Mouse (Mus musculus): ENCODE measurements at regions not wholly inside any gene's neighbourhood (a gene's known extent, or its start where the extent isn't known, plus 50 kb on each side); places are given as distances from the start of the nearest gene placed in this dataset.

DNA sequence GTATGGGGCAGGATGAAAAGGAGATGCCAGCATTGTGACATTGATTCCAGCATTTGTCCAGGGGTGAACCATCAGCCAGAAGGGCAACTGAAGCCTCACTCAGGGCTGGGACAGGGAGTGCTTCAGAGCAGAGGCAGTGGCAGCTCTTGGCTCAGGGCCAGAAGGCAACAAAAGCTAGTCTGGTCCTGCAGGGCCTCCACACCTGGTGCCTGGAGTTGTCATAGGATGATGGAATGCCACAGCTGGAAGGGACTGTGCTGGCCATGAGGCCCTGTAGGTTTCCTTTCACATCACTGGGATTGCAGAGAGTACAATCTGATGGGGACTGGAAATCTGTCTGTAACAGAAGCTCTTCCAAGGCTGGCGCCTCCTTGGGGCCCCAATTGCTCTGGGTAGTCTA lies 164.9 kb downstream of the Mex3b start:
- H3K27me3 ChIP-seq = peaks cover 4% of the 10 kb centered on the region; the same call in 1 of the 2 replicates
- H3K9ac ChIP-seq (replicated peaks) = no peak overlapping the region
- ATAC-seq (ENCODE audit: low FRiP score, low read depth) = no peak
- no peaks in the 10 kb centered on the region for H3K36me3 ChIP-seq
- no peaks in the 10 kb centered on the region for H3K9me3 ChIP-seq
- peaks cover 10% of the 10 kb centered on the region for H3K4me1 ChIP-seq
- H3K4me2 ChIP-seq (replicated peaks) = no peak overlapping the region
- no peak overlapping the region for H3K4me3 ChIP-seq
- 95% methylated on average over 1 of the region's 1 CpGs for WGBS
- no peak overlapping the region for H3K27ac ChIP-seq (replicated peaks)

DNA sequence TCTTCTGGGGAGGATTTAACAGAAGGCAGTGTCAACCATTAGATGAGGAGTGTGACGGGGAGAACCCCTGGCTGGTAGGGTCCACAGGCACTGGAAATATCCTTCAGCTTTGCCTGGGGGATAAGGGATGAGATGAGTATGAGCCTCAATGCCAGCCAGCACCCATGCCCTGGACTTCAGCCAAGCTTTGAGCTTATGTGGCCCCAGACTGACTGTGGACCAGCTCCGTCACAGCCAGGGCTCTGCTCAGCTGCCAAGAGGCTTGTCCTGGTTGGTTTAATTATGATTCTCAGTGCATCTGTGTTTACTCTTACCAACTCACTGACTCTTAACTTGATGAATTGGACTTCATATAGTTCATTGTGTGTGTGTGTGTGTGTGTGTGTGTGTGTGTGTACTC lies 165.8 kb downstream of the Mex3b start:
- H3K36me3 ChIP-seq = no peaks in the 10 kb centered on the region
- WGBS = 83% methylated on average over 2 of the region's 2 CpGs

DNA sequence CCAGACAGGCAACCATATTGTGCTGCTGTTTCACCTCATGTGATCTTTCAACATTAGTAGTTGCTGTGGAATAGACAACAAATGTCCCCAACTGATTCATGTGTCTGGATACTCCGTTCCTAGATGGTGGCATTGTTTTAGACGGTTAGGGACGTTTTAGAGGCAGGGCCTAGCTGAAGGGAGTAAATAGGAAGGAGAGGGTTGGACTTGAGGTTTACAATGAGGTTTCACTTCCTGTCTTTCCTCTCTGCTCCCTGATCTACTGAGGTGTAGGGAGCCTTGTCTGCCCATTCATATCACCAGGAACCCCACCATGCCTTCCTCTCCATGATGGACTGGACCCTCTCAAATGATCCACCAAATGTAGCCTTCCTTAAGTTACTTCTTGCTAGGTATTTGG lies 168.1 kb downstream of the Mex3b start:
- WGBS = 96% methylated on average over 3 of the region's 3 CpGs
- Histone ChIP-seq H3K4me2 (replicated peaks) (no peak overlapping the region), H3K4me1 (peaks cover 21% of the 10 kb centered on the region), H3K9ac (replicated peaks) (no peak overlapping the region), H3K27me3 (peaks cover 11% of the 10 kb centered on the region; the same call in 1 of the 2 replicates), H3K9me3 (no peaks in the 10 kb centered on the region), H3K4me3 (no peak overlapping the region), H3K36me3 (no peaks in the 10 kb centered on the region), H3K27ac (replicated peaks) (no peak overlapping the region)
- ATAC-seq (ENCODE audit: low FRiP score, low read depth) = no peak

More for the DNA sequence above, 165.8 kb downstream of the Mex3b start:
- no peak overlapping the region for H3K27ac ChIP-seq (replicated peaks)
- no peak for ATAC-seq (ENCODE audit: low FRiP score, low read depth)
- no peaks in the 10 kb centered on the region for H3K9me3 ChIP-seq
- H3K4me2 ChIP-seq (replicated peaks) = no peak overlapping the region
- no peak overlapping the region for H3K9ac ChIP-seq (replicated peaks)
- H3K4me3 ChIP-seq = no peak overlapping the region
- H3K27me3 ChIP-seq = peaks cover 4% of the 10 kb centered on the region; the same call in 1 of the 2 replicates
- H3K4me1 ChIP-seq = peaks cover 18% of the 10 kb centered on the region

DNA sequence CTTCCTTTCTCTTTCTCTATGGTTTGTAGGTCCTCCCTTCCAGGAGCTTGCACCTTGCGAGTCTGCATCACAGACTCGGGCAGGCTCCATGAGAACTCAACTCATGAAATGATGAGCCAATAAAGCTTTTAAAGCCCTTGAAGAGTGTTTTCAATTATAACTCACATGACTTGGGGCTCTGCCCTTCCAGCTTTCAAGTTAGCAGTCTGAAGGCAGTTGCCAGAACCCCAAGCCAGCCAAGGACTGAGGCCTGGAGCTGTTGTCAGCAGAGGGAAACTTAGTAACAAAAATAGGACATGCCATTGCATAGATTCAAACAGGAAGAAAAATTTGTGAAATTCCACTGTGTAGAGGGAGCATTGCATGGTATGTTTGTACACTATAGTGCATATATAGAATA lies 169.3 kb downstream of the Mex3b start:
- 17% methylated on average over 2 of the region's 2 CpGs for WGBS
- H3K27me3 ChIP-seq = peaks cover 11% of the 10 kb centered on the region; the same call in 1 of the 2 replicates
- no peak overlapping the region for H3K4me3 ChIP-seq
- no peak for ATAC-seq (ENCODE audit: low FRiP score, low read depth)
- no peaks in the 10 kb centered on the region for H3K36me3 ChIP-seq
- peaks cover 21% of the 10 kb centered on the region for H3K4me1 ChIP-seq
- no peaks in the 10 kb centered on the region for H3K9me3 ChIP-seq
- H3K27ac ChIP-seq (replicated peaks) = no peak overlapping the region
- H3K9ac ChIP-seq (replicated peaks) = no peak overlapping the region
- H3K4me2 ChIP-seq (replicated peaks) = no peak overlapping the region

DNA sequence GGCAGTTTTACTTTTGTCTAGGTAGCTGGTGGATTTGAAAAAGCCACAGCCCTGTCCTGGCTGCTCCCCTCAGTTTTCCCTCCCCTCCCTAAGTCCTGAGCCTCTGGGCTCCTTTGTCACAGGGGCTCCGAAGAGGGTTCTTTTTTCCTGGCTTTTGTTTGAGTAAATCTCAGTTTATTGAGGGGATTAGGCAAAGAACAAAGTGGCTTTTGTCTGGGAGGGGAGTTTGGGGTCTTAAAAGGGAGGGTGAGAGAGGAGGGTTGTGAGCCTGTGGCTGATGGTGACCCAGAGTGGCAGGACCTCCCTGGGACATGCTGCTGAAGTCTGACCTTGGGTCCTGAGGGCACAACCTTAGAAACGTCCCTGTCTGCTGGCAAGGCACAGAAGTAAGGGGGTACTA lies 170.0 kb downstream of the Mex3b start:
- Histone ChIP-seq H3K36me3 (no peaks in the 10 kb centered on the region), H3K9me3 (no peaks in the 10 kb centered on the region), H3K4me3 (no peak overlapping the region), H3K4me2 (replicated peaks) (no peak overlapping the region; the same call in 1 of the 2 replicates), H3K4me1 (peaks cover 18% of the 10 kb centered on the region), H3K27me3 (peaks cover 11% of the 10 kb centered on the region; the same call in 1 of the 2 replicates), H3K27ac (replicated peaks) (peak overlapping the region; percentile 52; the same call in 1 of the 2 replicates), H3K9ac (replicated peaks) (no peak overlapping the region)
- WGBS = 2% methylated on average over 2 of the region's 2 CpGs
- peak; percentile 90 for ATAC-seq (ENCODE audit: low FRiP score, low read depth)

DNA sequence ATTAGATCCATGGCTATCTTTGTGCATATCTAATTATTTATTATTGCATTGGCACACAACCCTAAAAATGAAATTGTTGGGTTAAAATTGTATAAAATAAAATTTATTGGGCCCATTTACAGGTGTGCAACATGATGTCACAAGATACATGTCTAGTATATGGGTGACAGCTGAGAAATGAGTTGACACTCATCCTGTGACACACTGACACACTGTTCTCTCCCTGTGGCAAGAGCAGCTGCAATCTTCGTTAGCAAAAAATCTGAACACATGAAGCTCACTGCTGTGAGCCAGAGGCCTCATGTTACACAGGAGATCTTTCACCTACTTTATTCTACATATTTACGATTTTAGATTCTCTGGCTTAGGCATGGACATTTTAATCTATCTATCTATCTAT lies 170.6 kb downstream of the Mex3b start:
- no peak overlapping the region for H3K27ac ChIP-seq (replicated peaks)
- H3K9me3 ChIP-seq = no peaks in the 10 kb centered on the region
- H3K9ac ChIP-seq (replicated peaks) = no peak overlapping the region
- H3K4me1 ChIP-seq = peaks cover 17% of the 10 kb centered on the region
- 49% methylated on average over 2 of the region's 2 CpGs for WGBS
- H3K4me3 ChIP-seq = no peak overlapping the region
- H3K27me3 ChIP-seq = peaks cover 9% of the 10 kb centered on the region; the same call in 1 of the 2 replicates
- ATAC-seq (ENCODE audit: low FRiP score, low read depth) = 0 out of 2 replicates have a peak, but pooled peaks have one; percentile 24
- H3K36me3 ChIP-seq = no peaks in the 10 kb centered on the region
- no peak overlapping the region for H3K4me2 ChIP-seq (replicated peaks)

DNA sequence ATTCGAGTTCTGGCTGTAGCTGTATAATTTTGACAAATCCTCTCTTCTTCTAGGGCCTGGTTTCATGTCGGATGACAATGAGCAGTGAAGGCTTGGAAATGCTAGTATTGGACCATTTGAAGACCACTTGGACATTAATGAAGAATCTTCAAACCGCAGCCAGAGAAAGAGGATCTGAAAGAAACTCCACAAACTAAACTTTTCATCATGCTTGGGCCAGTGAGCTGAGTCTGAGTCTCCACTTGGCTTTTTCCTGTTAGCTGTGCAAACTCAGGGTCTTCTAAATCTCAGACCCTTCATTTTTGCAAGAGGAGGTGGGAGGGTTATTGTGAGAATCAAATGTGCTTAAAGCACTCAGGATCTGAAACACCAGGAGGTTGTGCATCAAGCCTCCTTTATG lies 176.6 kb downstream of the Mex3b start:
- Histone ChIP-seq H3K9me3 (no peaks in the 10 kb centered on the region), H3K4me3 (no peak overlapping the region), H3K4me1 (no peaks in the 10 kb centered on the region), H3K27ac (replicated peaks) (no peak overlapping the region), H3K36me3 (no peaks in the 10 kb centered on the region), H3K9ac (replicated peaks) (no peak overlapping the region), H3K4me2 (replicated peaks) (no peak overlapping the region), H3K27me3 (no peaks in the 10 kb centered on the region)
- ATAC-seq (ENCODE audit: low FRiP score, low read depth) = no peak
- 91% methylated on average over 3 of the region's 3 CpGs for WGBS

DNA sequence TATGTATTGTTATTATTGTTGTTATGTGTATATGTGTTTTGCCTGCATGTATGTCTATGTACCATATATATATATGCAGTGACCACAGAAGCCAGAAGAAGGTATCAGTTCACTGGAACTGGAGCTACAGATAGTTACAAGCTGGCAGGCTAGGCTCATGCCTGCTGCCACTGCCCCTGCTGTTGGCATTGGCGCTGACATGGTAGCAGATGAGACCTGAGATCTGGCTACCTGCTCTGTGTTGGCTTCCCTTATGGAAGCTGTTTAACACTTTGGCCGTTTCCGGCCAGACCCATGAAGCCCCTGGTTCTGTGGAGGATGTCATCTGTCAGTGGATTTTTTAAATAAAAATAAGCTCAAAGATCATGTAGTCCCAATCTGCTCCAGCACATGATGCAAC lies 178.1 kb downstream of the Mex3b start:
- ATAC-seq (ENCODE audit: low FRiP score, low read depth) = no peak
- Histone ChIP-seq H3K27ac (replicated peaks) (no peak overlapping the region), H3K27me3 (no peaks in the 10 kb centered on the region), H3K4me2 (replicated peaks) (no peak overlapping the region), H3K4me1 (peaks cover 4% of the 10 kb centered on the region; the same call in 1 of the 2 replicates), H3K4me3 (no peak overlapping the region), H3K36me3 (no peaks in the 10 kb centered on the region), H3K9me3 (no peaks in the 10 kb centered on the region), H3K9ac (replicated peaks) (no peak overlapping the region)
- WGBS = 92% methylated on average over 3 of the region's 3 CpGs

DNA sequence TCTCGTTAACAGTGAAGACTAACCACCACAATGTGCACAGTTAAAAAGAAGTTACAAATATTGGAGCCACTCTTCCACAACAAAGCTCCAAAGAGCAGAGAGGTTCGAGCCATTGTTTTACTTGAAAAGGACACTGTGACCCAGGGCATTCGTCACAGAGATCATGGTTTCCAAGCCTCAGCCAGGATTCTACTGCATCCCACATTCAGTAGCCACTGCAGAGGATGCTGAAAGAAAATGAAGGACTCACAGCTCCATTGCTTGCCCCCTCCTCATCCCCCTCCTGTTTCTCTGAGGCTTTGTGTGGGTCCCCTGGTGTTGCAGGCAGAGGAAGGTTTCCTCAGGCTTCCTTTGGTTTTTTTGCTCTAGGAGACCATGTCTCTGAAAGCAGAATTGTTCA lies 182.9 kb downstream of the Mex3b start:
- H3K4me1 ChIP-seq = peaks cover 4% of the 10 kb centered on the region; the same call in 1 of the 2 replicates
- no peak overlapping the region for H3K9ac ChIP-seq (replicated peaks)
- H3K4me3 ChIP-seq = no peak overlapping the region
- H3K27ac ChIP-seq (replicated peaks) = 0 out of 2 replicates have a peak overlapping the region, but pooled peaks have one; percentile 3
- no peak overlapping the region for H3K4me2 ChIP-seq (replicated peaks)
- WGBS = 16% methylated on average over 3 of the region's 3 CpGs
- H3K36me3 ChIP-seq = no peaks in the 10 kb centered on the region
- H3K9me3 ChIP-seq = no peaks in the 10 kb centered on the region
- ATAC-seq (ENCODE audit: low FRiP score, low read depth) = peak; percentile 71
- H3K27me3 ChIP-seq = no peaks in the 10 kb centered on the region

DNA sequence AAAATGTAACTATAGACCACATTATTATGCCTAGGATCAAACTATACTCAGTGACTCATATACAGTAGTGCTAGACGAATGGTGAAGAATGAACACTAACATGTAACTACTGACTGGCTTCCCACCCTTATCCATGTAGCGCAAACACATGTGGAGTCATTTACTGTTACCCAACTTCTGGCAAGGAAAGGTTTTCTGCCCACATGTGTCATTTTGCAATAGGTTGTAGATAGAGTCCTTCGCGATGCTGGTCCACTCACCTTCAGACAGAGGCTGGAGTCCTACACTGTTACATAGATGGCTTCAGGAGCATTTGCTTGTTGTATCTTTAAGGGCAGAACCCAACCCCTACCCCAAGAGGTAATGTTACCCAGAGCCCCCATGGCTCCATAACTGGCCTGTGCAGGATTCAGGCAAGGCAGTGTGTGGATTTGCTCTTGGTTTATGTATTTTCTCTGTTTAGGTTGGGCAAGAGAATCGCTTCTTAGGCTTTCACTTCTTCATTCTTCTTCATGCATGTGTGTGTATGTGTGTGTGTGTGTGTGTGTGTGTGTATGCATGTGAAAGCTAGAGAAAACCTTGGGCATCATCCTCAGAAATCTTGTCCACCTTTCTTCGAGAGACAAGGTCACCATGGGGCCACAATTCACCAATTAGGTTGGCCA lies 183.8 kb downstream of the Mex3b start:
- Histone ChIP-seq H3K27me3 (no peaks in the 10 kb centered on the region), H3K9me3 (no peaks in the 10 kb centered on the region), H3K27ac (replicated peaks) (no peak overlapping the region), H3K36me3 (no peaks in the 10 kb centered on the region), H3K9ac (replicated peaks) (no peak overlapping the region), H3K4me1 (peaks cover 4% of the 10 kb centered on the region; the same call in 1 of the 2 replicates), H3K4me2 (replicated peaks) (no peak overlapping the region), H3K4me3 (no peak overlapping the region)
- no peak for ATAC-seq (ENCODE audit: low FRiP score, low read depth)
- 97% methylated on average over 6 of the region's 6 CpGs for WGBS

DNA sequence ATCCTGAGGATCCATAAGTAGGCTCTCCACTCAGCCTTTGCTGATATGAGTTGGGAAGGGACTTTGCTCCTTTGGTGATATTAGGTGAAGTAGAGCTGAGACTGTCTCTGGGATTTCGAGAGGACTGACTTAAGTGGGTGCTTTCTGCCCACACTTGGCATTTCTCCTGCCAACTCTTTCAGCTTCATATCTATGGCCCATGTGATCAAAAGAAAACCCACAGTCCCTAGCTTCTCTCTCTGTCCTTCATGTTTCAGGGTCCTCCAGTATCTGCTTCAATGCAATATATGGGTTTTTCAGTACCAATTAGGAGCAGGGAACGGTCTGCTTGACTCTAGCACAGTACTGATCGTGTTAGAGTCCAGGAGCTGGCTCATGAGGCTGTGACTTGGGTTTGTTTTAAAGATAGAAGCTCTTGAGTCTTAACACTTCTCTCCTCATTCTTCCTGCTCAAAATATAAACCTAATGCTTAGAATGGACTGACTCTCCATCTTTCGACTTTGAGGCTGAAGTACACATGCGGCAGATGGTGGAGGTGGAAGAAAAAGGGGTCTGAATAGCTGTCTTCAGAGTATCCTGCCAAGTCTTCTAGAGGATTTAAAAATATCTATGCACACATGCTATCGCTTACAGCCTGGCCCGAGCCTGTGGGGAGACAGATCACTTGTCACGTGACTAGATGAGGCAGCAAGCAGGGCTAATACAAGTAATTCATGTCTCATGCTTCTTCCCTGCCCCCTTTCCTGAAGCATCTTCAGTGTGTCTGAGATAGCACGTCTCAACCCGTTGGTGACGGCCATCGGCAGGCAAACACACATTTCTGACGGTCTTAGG lies 189.2 kb downstream of the Mex3b start:
- no peak overlapping the region for H3K4me2 ChIP-seq (replicated peaks)
- no peak for ATAC-seq (ENCODE audit: low FRiP score, low read depth)
- no peaks in the 10 kb centered on the region for H3K27me3 ChIP-seq
- H3K36me3 ChIP-seq = no peaks in the 10 kb centered on the region
- H3K4me3 ChIP-seq = no peak overlapping the region
- no peaks in the 10 kb centered on the region for H3K9me3 ChIP-seq
- H3K27ac ChIP-seq (replicated peaks) = no peak overlapping the region
- H3K4me1 ChIP-seq = peaks cover 3% of the 10 kb centered on the region; the same call in 1 of the 2 replicates
- WGBS = 91% methylated on average over 13 of the region's 13 CpGs
- H3K9ac ChIP-seq (replicated peaks) = no peak overlapping the region

DNA sequence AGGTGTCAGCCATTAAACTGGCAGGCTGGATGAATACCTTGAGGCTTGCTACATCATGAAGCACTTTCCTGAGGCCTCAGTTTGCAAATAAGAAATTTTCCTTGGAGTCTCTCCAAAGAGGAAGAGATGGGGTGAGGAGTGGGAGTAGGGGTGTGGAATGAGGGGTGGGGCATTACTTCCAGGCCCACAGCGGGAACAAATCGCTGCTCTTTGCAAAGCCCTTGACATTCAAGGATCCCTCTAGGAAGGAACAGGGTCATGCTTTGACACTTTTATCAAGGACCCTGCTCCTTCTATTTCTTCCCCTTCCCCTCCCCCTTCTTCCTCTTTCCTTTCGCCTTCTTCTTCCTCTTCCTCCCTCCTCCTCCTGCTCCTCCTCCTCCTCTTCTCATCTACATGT lies 193.2 kb downstream of the Mex3b start:
- Histone ChIP-seq H3K4me2 (replicated peaks) (no peak overlapping the region), H3K4me3 (no peak overlapping the region), H3K9me3 (no peaks in the 10 kb centered on the region), H3K4me1 (peaks cover 3% of the 10 kb centered on the region; the same call in 1 of the 2 replicates), H3K27ac (replicated peaks) (no peak overlapping the region), H3K27me3 (no peaks in the 10 kb centered on the region), H3K36me3 (no peaks in the 10 kb centered on the region), H3K9ac (replicated peaks) (no peak overlapping the region)
- 42% methylated on average over 3 of the region's 3 CpGs for WGBS
- ATAC-seq (ENCODE audit: low FRiP score, low read depth) = no peak

Measured in midbrain, embryonic 12.5 days (tissue).